Mouse (Mus musculus) stomach, embryonic 16.5 days (tissue): ENCODE measurements at regions not wholly inside any gene's neighbourhood (a gene's known extent, or its start where the extent isn't known, plus 50 kb on each side); places are given as distances from the start of the nearest gene placed in this dataset.

Experiments used
- ATAC-seq: fragments of 200-750 bp; cut with Nextera tagmentation; 2 replicates; pipeline ENCODE4 v1.8.0; 2017; ENCODE audit warnings: moderate number of reproducible peaks, moderate TSS enrichment; ENCODE audit not compliant: insufficient read depth, low FRiP score
- H3K27ac ChIP-seq: fragments of 300-500 bp; sonication (generic); 2 replicates; pipeline ENCODE4 v1.5.1; 2014; ENCODE audit warnings: low read length
- H3K27me3 ChIP-seq: fragments of 300-500 bp; sonication (generic); 2 replicates; pipeline ENCODE4 v1.6.1; 2014; ENCODE audit warnings: low read length, control low read depth, mixed read lengths; ENCODE audit not compliant: control insufficient read depth, insufficient read depth
- H3K36me3 ChIP-seq: fragments of 300-500 bp; sonication (generic); 2 replicates; pipeline ENCODE4 v1.6.1; 2014; ENCODE audit warnings: low read length; ENCODE audit not compliant: control insufficient read depth, insufficient read depth
- H3K4me1 ChIP-seq: fragments of 300-500 bp; sonication (generic); 2 replicates; pipeline ENCODE4 v1.6.1; 2014; ENCODE audit warnings: low read length, control low read depth, mixed read lengths; ENCODE audit not compliant: control insufficient read depth, insufficient read depth
- H3K4me2 ChIP-seq: fragments of 300-500 bp; sonication (generic); 2 replicates; pipeline ENCODE4 v1.6.1; 2014; ENCODE audit warnings: low read depth, low read length, mixed read lengths
- H3K4me3 ChIP-seq: fragments of 300-500 bp; sonication (generic); replicated peaks from 2 replicates; pipeline ENCODE4 v1.5.1; 2014; ENCODE audit warnings: mild to moderate bottlenecking, low read length
- H3K9ac ChIP-seq: fragments of 300-500 bp; sonication (generic); 2 replicates; pipeline ENCODE4 v1.6.1; 2014; ENCODE audit warnings: low read length
- H3K9me3 ChIP-seq: fragments of 300-500 bp; sonication (generic); replicated peaks from 2 replicates; pipeline ENCODE4 v1.6.1; 2016; ENCODE audit warnings: low read length, control low read depth; ENCODE audit not compliant: control insufficient read depth
- WGBS: fragments of 180-500 bp; shearing (Covaris S2); extraction: QIAGEN DNeasy Blood & Tissue Kit; methylation state at CpG from one replicate; pipeline ENCODE4 v1.1.7; 2014; 5-methylcytosine and 5-hydroxymethylcytosine counted together

GRCm38 (mm10) chr10:66102103-66102502 is 993.8 kb upstream of the Jmjd1c start:
- Histone ChIP-seq H3K27me3 (no peaks in the 10 kb centered on the region), H3K9me3 (no peaks in the 10 kb centered on the region), H3K9ac (no peak overlapping the region), H3K36me3 (no peaks in the 10 kb centered on the region), H3K4me3 (no peak overlapping the region), H3K4me1 (no peaks in the 10 kb centered on the region), H3K4me2 (no peak overlapping the region), H3K27ac (no peak overlapping the region)
- ATAC-seq, result no peak
- 87% methylated on average over 2 of the region's 2 CpGs for WGBS

GRCm38 (mm10) chr10:66131361-66131760 is 964.6 kb upstream of the Jmjd1c start:
- 40% methylated on average over 3 of the region's 3 CpGs for WGBS
- H3K27me3 ChIP-seq, result no peaks in the 10 kb centered on the region
- H3K36me3 ChIP-seq, result no peaks in the 10 kb centered on the region
- H3K27ac ChIP-seq, result no peak overlapping the region
- H3K9me3 ChIP-seq, result no peaks in the 10 kb centered on the region
- ATAC-seq, result no peak
- no peak overlapping the region for H3K4me3 ChIP-seq
- H3K9ac ChIP-seq, result no peak overlapping the region
- no peaks in the 10 kb centered on the region for H3K4me1 ChIP-seq
- H3K4me2 ChIP-seq, result no peak overlapping the region

GRCm38 (mm10) chr10:66132025-66132424 is 963.9 kb upstream of the Jmjd1c start:
- H3K27me3 ChIP-seq, result no peaks in the 10 kb centered on the region
- no peak for ATAC-seq
- H3K4me1 ChIP-seq, result no peaks in the 10 kb centered on the region
- H3K27ac ChIP-seq, result no peak overlapping the region
- H3K36me3 ChIP-seq, result no peaks in the 10 kb centered on the region
- WGBS, result 60% methylated on average over 4 of the region's 4 CpGs
- H3K4me2 ChIP-seq, result no peak overlapping the region
- no peaks in the 10 kb centered on the region for H3K9me3 ChIP-seq
- no peak overlapping the region for H3K9ac ChIP-seq
- H3K4me3 ChIP-seq, result no peak overlapping the region

GRCm38 (mm10) chr10:66142413-66142812 is 953.5 kb upstream of the Jmjd1c start:
- 87% methylated on average over 1 of the region's 1 CpGs for WGBS
- H3K4me3 ChIP-seq, result no peak overlapping the region
- H3K9ac ChIP-seq, result no peak overlapping the region
- ATAC-seq, result no peak
- no peak overlapping the region for H3K4me2 ChIP-seq
- H3K27me3 ChIP-seq, result no peaks in the 10 kb centered on the region
- H3K4me1 ChIP-seq, result no peaks in the 10 kb centered on the region
- H3K27ac ChIP-seq, result no peak overlapping the region
- no peaks in the 10 kb centered on the region for H3K36me3 ChIP-seq
- no peaks in the 10 kb centered on the region for H3K9me3 ChIP-seq

GRCm38 (mm10) chr10:66142910-66143309 is 953.0 kb upstream of the Jmjd1c start:
- ATAC-seq, result no peak
- Histone ChIP-seq H3K9ac (no peak overlapping the region), H3K4me1 (no peaks in the 10 kb centered on the region), H3K36me3 (no peaks in the 10 kb centered on the region), H3K4me3 (no peak overlapping the region), H3K27me3 (no peaks in the 10 kb centered on the region), H3K9me3 (no peaks in the 10 kb centered on the region), H3K27ac (no peak overlapping the region), H3K4me2 (no peak overlapping the region)

- Histone ChIP-seq H3K4me1 (no peaks in the 10 kb centered on the region), H3K36me3 (no peaks in the 10 kb centered on the region), H3K4me2 (no peak overlapping the region), H3K27ac (no peak overlapping the region), H3K9ac (no peak overlapping the region), H3K27me3 (no peaks in the 10 kb centered on the region), H3K4me3 (no peak overlapping the region), H3K9me3 (no peaks in the 10 kb centered on the region)
- ATAC-seq, result no peak
- 89% methylated on average over 2 of the region's 2 CpGs for WGBS
Observed at GRCm38 (mm10) chr10:66150966-66151365, 945.0 kb upstream of the Jmjd1c start.

GRCm38 (mm10) chr10:66152777-66153176 is 943.1 kb upstream of the Jmjd1c start:
- no peaks in the 10 kb centered on the region for H3K36me3 ChIP-seq
- no peak overlapping the region for H3K27ac ChIP-seq
- H3K4me1 ChIP-seq, result no peaks in the 10 kb centered on the region
- 85% methylated on average over 4 of the region's 4 CpGs for WGBS
- no peak overlapping the region for H3K4me3 ChIP-seq
- no peak overlapping the region for H3K4me2 ChIP-seq
- no peaks in the 10 kb centered on the region for H3K9me3 ChIP-seq
- ATAC-seq, result no peak
- H3K27me3 ChIP-seq, result no peaks in the 10 kb centered on the region
- H3K9ac ChIP-seq, result no peak overlapping the region

- 84% methylated on average over 5 of the region's 5 CpGs for WGBS
- H3K9me3 ChIP-seq, result no peaks in the 10 kb centered on the region
- no peaks in the 10 kb centered on the region for H3K27me3 ChIP-seq
- no peak overlapping the region for H3K27ac ChIP-seq
- no peak for ATAC-seq
- H3K36me3 ChIP-seq, result no peaks in the 10 kb centered on the region
- H3K4me1 ChIP-seq, result no peaks in the 10 kb centered on the region
- no peak overlapping the region for H3K4me3 ChIP-seq
- H3K4me2 ChIP-seq, result no peak overlapping the region
- no peak overlapping the region for H3K9ac ChIP-seq
Observed at GRCm38 (mm10) chr10:66160916-66161556, 934.9 kb upstream of the Jmjd1c start.

- Histone ChIP-seq H3K4me3 (no peak overlapping the region), H3K4me1 (no peaks in the 10 kb centered on the region), H3K9me3 (no peaks in the 10 kb centered on the region), H3K4me2 (no peak overlapping the region), H3K9ac (no peak overlapping the region), H3K27me3 (no peaks in the 10 kb centered on the region), H3K36me3 (no peaks in the 10 kb centered on the region), H3K27ac (no peak overlapping the region)
- WGBS, result 66% methylated on average over 4 of the region's 4 CpGs
- no peak for ATAC-seq
Observed at GRCm38 (mm10) chr10:66172803-66173202, 923.1 kb upstream of the Jmjd1c start.

GRCm38 (mm10) chr10:66177318-66177717 is 918.6 kb upstream of the Jmjd1c start:
- Histone ChIP-seq H3K27me3 (no peaks in the 10 kb centered on the region), H3K9me3 (no peaks in the 10 kb centered on the region), H3K27ac (no peak overlapping the region), H3K4me2 (no peak overlapping the region), H3K4me1 (no peaks in the 10 kb centered on the region), H3K36me3 (no peaks in the 10 kb centered on the region), H3K9ac (no peak overlapping the region), H3K4me3 (no peak overlapping the region)
- no peak for ATAC-seq
- WGBS, result 89% methylated on average over 3 of the region's 3 CpGs
